Mouse (Mus musculus): ENCODE measurements around the gene Scyl1.

Scyl1 gene

GRCm38 (mm10) chr19:5786441-5787114 lies 15.4 kb upstream of the Scyl1 start:
- peak; percentile 76 for DNase-seq

- DNase-seq, result no peak
These were observed 13.8 kb upstream of the Scyl1 start for GRCm38 (mm10) chr19:5784958-5785577.

- DNase-seq, result no peak
These were observed 10.9 kb upstream of the Scyl1 start for GRCm38 (mm10) chr19:5782121-5782520.

GRCm38 (mm10) chr19:5781532-5781931 lies 10.3 kb upstream of the Scyl1 start:
- DNase-seq, result no peak

- DNase-seq, result no peak
These were observed 9.0 kb upstream of the Scyl1 start for GRCm38 (mm10) chr19:5780203-5780602.

- no peak for DNase-seq
These were observed 7.1 kb upstream of the Scyl1 start for GRCm38 (mm10) chr19:5778312-5778711.

GRCm38 (mm10) chr19:5777387-5778032 lies 6.3 kb upstream of the Scyl1 start:
- no peak for DNase-seq

GRCm38 (mm10) chr19:5770311-5770710 lies 908 bp downstream of the Scyl1 start:
- DNase-seq, result no peak

- no peak for DNase-seq
These were observed 3.9 kb downstream of the Scyl1 start for GRCm38 (mm10) chr19:5767271-5767670.

GRCm38 (mm10) chr19:5763163-5763562 lies 8.1 kb downstream of the Scyl1 start:
- DNase-seq, result no peak

GRCm38 (mm10) chr19:5758878-5759403 lies 12.3 kb downstream of the Scyl1 start:
- no peak for DNase-seq

- DNase-seq, result no peak
These were observed 14.1 kb downstream of the Scyl1 start for GRCm38 (mm10) chr19:5756991-5757636.

- peak; percentile 91 for DNase-seq
These were observed 14.8 kb downstream of the Scyl1 start for GRCm38 (mm10) chr19:5756321-5756985.

GRCm38 (mm10) chr19:5751742-5752141 lies 19.5 kb downstream of the Scyl1 start:
- DNase-seq, result no peak

GRCm38 (mm10) chr19:5750951-5751350 lies 20.3 kb downstream of the Scyl1 start:
- no peak for DNase-seq

GRCm38 (mm10) chr19:5749476-5749875 lies 21.7 kb downstream of the Scyl1 start:
- no peak for DNase-seq

- DNase-seq, result no peak
These were observed 24.3 kb downstream of the Scyl1 start for GRCm38 (mm10) chr19:5746907-5747363.

- DNase-seq, result no peak
These were observed 25.2 kb downstream of the Scyl1 start for GRCm38 (mm10) chr19:5745756-5746710.

GRCm38 (mm10) chr19:5743576-5743975 lies 27.6 kb downstream of the Scyl1 start:
- DNase-seq, result no peak

GRCm38 (mm10) chr19:5742241-5742641 lies 29.0 kb downstream of the Scyl1 start:
- no peak for DNase-seq

GRCm38 (mm10) chr19:5741641-5742240 lies 29.5 kb downstream of the Scyl1 start:
- peak; percentile 47 for DNase-seq

All from layer of hippocampus, adult 9-11 months (tissue).